Mouse (Mus musculus): ENCODE data around the gene Agbl1.

The Agbl1 gene

GRCm38 (mm10) chr7:76904096-76904495 lies 674.4 kb downstream of the Agbl1 start:
- in situ Hi-C loops (cut with MboI; ENCODE audit: unreplicated experiment in 2 of 2), result no loop called here

- in situ Hi-C loops (cut with MboI; ENCODE audit: unreplicated experiment in 2 of 2), result no loop called here
Observed at GRCm38 (mm10) chr7:76911672-76912071, 682.0 kb downstream of the Agbl1 start.

- in situ Hi-C loops (cut with MboI; ENCODE audit: unreplicated experiment in 2 of 2), result no loop called here
Observed at GRCm38 (mm10) chr7:76918871-76919270, 689.2 kb downstream of the Agbl1 start.

- in situ Hi-C loops (cut with MboI; ENCODE audit: unreplicated experiment in 2 of 2), result no loop called here
Observed at GRCm38 (mm10) chr7:76921671-76922070, 692.0 kb downstream of the Agbl1 start.

- in situ Hi-C loops (cut with MboI; ENCODE audit: unreplicated experiment in 2 of 2), result loop anchor here (25.0 kb wide), 4 partner anchors 423 to 1627 kb away; no protein-coding TSS in a partner anchor
Observed at GRCm38 (mm10) chr7:76935219-76935618, 705.5 kb downstream of the Agbl1 start.

- in situ Hi-C loops (cut with MboI; ENCODE audit: unreplicated experiment in 2 of 2), result loop anchor here (5.0 to 25.0 kb wide), 7 partner anchors 429 to 1621 kb away; no protein-coding TSS in a partner anchor
Observed at GRCm38 (mm10) chr7:76941531-76941930, 711.8 kb downstream of the Agbl1 start.

- in situ Hi-C loops (cut with MboI; ENCODE audit: unreplicated experiment in 2 of 2), result no loop called here
Observed at GRCm38 (mm10) chr7:76971334-76971733, 741.6 kb downstream of the Agbl1 start.

- in situ Hi-C loops (cut with MboI; ENCODE audit: unreplicated experiment in 2 of 2), result no loop called here
Observed at GRCm38 (mm10) chr7:77009571-77009970, 779.9 kb downstream of the Agbl1 start.

GRCm38 (mm10) chr7:77029019-77029418 lies 799.3 kb downstream of the Agbl1 start:
- in situ Hi-C loops (cut with MboI; ENCODE audit: unreplicated experiment in 2 of 2), result no loop called here

GRCm38 (mm10) chr7:77076033-77076432 lies 846.3 kb downstream of the Agbl1 start:
- in situ Hi-C loops (cut with MboI; ENCODE audit: unreplicated experiment in 2 of 2), result no loop called here

- in situ Hi-C loops (cut with MboI; ENCODE audit: unreplicated experiment in 2 of 2), result no loop called here
Observed at GRCm38 (mm10) chr7:77087266-77087665, 857.6 kb downstream of the Agbl1 start.

GRCm38 (mm10) chr7:77095153-77095552 lies 865.5 kb downstream of the Agbl1 start:
- in situ Hi-C loops (cut with MboI; ENCODE audit: unreplicated experiment in 2 of 2), result no loop called here

- in situ Hi-C loops (cut with MboI; ENCODE audit: unreplicated experiment in 2 of 2), result no loop called here
Observed at GRCm38 (mm10) chr7:77114021-77114420, 884.3 kb downstream of the Agbl1 start.

- in situ Hi-C loops (cut with MboI; ENCODE audit: unreplicated experiment in 2 of 2), result no loop called here
Observed at GRCm38 (mm10) chr7:77129045-77129444, 899.4 kb downstream of the Agbl1 start.

- in situ Hi-C loops (cut with MboI; ENCODE audit: unreplicated experiment in 2 of 2), result no loop called here
Observed at GRCm38 (mm10) chr7:77131950-77132349, 902.3 kb downstream of the Agbl1 start.

- in situ Hi-C loops (cut with MboI; ENCODE audit: unreplicated experiment in 2 of 2), result no loop called here
Observed at GRCm38 (mm10) chr7:77132615-77133420, 903.1 kb downstream of the Agbl1 start.

GRCm38 (mm10) chr7:77134860-77135259 lies 905.2 kb downstream of the Agbl1 start:
- in situ Hi-C loops (cut with MboI; ENCODE audit: unreplicated experiment in 2 of 2), result no loop called here

GRCm38 (mm10) chr7:77138707-77139106 lies 909.0 kb downstream of the Agbl1 start:
- in situ Hi-C loops (cut with MboI; ENCODE audit: unreplicated experiment in 2 of 2), result no loop called here

GRCm38 (mm10) chr7:77147527-77147926 lies 917.8 kb downstream of the Agbl1 start:
- in situ Hi-C loops (cut with MboI; ENCODE audit: unreplicated experiment in 2 of 2), result no loop called here

GRCm38 (mm10) chr7:77148820-77149219 lies 919.1 kb downstream of the Agbl1 start:
- in situ Hi-C loops (cut with MboI; ENCODE audit: unreplicated experiment in 2 of 2), result no loop called here

GRCm38 (mm10) chr7:77149846-77150245 lies 920.2 kb downstream of the Agbl1 start:
- in situ Hi-C loops (cut with MboI; ENCODE audit: unreplicated experiment in 2 of 2), result no loop called here

- in situ Hi-C loops (cut with MboI; ENCODE audit: unreplicated experiment in 2 of 2), result no loop called here
Observed at GRCm38 (mm10) chr7:77152393-77152792, 922.7 kb downstream of the Agbl1 start.

Data from v-Abl transformed pro-B cells (cell line).